Mouse (Mus musculus) CD4-positive, CD25-positive, alpha-beta regulatory T cell, adult 2 months (primary cell): ENCODE results near the gene Gipc2.

Experiments used
- DNase-seq: peaks from one replicate; pipeline ENCODE4 v3.0.0-alpha.2; 2012; ENCODE audit warnings: low read depth, low spot score

Gene Gipc2

DNA sequence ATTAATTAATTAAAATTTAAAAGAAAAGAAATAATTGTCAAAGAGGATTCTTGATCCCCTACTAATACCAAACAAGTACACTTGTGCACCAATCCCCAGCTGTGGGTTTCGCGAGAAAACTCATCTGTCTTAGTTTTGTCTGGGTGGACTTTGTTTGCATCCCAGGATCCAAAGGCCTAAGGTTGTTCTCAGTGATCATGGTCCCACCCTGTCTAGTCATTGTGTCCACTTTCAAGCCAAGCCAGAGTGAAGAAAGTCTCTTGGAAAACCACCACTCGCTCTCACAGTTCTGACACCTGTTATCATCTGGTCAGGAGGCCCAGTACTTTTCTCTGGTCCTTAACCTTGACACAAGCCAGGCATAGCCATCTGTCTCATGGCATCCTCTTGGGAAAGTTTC is 48.1 kb downstream of the Gipc2 start:
- DNase-seq: no peak

DNA sequence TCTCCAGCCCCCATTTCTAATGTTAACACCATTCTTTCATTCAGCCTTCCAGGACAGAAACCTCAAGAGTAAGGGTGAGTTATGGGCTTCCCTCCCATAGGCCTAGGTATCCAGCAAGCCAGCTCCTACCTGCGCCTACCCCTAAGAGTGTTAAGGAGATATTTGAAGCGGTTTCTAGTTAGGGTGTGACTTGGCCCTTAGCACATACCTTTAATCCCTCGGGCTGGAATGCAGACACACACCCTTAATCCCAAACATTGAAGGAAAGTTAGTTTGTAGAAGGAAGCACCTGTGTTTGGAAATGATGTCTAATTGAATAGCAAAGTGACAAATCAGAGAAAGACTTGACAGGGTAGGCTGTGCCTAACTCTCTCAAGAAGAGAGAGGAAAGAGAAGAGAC is 49.9 kb downstream of the Gipc2 start:
- no peak for DNase-seq

- DNase-seq: no peak
Observed at GRCm38 (mm10) chr3:152114786-152115185, 51.2 kb downstream of the Gipc2 start.

DNA sequence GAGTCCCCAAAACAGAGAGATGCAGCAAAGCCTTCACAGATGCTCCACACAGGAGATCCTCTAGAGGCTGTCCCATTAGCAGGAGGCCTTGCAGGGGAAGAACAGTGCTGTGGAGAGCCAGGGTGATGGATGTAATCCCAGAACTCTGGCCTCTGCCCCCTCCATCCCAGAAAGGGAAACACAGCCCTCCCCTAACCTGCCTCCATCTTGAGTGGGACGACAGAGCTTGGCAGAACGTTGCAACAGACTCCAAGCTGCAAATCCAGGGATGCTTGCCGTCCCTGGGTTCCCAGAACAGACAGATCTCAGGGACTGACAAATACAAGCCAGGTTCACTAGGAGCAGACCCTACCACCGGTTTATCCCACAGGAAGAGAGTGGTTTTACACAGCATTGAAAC is 51.8 kb downstream of the Gipc2 start:
- no peak for DNase-seq

GRCm38 (mm10) chr3:152113496-152113895 is 52.5 kb downstream of the Gipc2 start:
- DNase-seq: no peak

GRCm38 (mm10) chr3:152112664-152113063 is 53.4 kb downstream of the Gipc2 start:
- no peak for DNase-seq

GRCm38 (mm10) chr3:152111482-152111881 is 54.5 kb downstream of the Gipc2 start:
- no peak for DNase-seq

GRCm38 (mm10) chr3:152111081-152111480 is 54.9 kb downstream of the Gipc2 start:
- peak; percentile 70 for DNase-seq

- DNase-seq: no peak
Observed at GRCm38 (mm10) chr3:152109260-152109587, 56.8 kb downstream of the Gipc2 start.

- DNase-seq: no peak
Observed at GRCm38 (mm10) chr3:152108560-152109259, 57.3 kb downstream of the Gipc2 start.

DNA sequence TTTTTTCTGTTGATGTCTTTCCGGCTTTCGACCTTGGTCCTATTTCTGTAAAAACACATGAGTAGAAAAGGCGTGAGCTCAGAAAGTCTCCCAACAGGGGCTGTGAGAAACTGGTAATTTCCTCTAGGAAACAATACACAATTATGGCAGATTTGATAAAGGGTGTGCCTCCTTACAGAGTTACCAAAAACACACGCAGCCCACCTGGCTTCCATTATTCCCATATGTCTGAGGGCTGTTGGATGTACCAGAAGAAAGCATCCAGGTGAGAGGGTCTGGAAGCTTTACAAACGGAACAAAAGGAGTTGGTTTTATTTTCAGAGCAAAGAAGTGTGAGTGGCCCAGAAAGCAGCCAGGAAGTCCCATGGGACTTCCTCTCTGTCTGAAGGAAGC is 58.0 kb downstream of the Gipc2 start:
- DNase-seq: no peak

DNA sequence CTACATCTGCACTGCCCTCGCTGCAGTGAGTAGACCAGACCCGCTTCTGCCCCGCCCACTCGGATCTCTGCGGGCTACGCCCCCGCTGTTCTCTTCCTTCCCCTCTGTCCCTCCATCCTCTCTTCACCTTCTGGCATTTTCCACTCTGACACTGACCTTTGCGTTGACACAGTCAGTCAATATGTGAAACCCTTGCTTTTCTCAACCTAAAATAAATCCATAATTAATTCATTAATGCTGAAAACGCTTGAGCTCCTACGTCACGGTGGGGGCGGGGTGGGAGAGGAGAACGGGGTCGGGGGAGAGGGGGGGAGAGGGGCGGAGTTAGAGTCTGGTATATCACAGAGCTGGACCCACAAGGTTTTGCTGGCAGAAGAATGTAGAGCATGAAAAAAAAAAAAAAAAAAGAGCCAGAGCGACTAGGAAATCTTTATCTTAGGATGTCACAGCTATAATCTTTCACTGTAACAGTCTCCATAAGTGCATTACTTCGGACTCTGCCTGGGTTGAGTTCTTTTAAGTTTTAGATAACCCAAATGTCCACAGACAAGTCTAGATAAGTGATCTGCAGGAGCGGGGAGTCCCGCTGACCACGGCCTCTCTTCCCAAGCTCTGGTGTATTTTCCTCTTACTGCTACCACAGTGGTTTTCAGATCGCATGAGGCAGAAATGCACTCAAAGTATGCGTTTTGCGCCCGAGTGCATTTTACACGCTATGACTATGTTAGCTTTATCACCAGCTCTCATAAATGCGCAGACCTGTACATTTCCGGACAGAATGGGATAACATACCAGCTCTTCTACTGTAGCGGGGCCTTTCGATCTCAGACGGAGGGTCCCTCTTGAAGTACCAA is 58.7 kb downstream of the Gipc2 start:
- DNase-seq: peak; percentile 47

- peak; percentile 12 for DNase-seq
Observed at GRCm38 (mm10) chr3:152106225-152107148, 59.5 kb downstream of the Gipc2 start.

- DNase-seq: peak; percentile 75
Observed at GRCm38 (mm10) chr3:152105341-152105740, 60.7 kb downstream of the Gipc2 start.

GRCm38 (mm10) chr3:152103381-152103780 is 62.6 kb downstream of the Gipc2 start:
- no peak for DNase-seq

DNA sequence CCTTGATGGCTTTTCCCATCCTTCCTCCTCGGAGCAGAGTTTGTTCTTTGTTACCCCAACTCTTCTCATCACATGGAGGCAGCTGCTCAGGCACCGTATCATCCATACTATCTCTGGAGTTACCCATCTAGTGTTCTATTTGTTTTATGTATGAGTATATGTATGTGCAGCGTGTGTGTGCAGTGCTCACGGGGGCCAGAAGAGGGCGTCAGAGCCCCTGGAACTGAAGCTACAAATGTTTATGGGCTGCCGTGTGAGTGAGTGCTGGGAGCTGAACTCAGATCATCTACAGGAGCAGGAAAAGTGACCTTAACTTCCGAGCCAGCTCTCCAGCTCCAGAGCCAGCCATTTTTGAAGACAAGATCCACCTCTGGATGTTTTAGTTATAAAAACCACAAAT is 64.6 kb downstream of the Gipc2 start:
- no peak for DNase-seq

DNA sequence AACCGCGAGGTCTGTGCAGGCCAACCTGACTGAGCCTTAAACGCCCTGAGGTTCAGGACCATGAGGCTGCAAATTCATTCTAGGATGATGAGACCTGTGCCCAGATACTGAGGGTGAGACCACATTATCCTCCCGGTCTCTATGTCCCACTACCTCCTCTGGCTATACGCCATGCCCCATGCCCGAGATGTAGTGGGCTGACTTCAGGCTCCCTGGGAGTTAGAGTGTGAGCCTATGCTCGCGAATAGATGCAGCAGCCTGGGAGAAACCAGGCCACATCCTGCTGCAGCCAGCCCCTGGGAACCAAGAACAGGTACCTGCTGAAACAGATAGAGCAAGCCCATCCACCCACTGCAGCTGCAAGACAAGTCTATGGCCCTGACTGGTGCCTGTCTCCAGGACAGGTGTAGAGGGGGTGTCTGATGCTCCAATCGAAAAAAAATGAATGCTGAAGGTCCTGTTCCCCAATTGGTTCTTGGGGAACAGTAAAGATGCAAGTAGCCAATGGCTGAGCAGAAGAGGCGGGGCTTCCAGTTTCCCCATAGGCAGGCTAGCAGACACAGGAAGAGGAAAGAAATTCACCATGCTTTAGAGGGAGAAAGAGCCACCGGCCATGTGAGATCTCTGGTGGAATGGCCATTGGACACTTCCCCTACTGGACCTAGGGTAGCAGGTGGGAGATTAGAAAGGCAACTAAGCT is 65.8 kb downstream of the Gipc2 start:
- DNase-seq: peak; percentile 29

DNA sequence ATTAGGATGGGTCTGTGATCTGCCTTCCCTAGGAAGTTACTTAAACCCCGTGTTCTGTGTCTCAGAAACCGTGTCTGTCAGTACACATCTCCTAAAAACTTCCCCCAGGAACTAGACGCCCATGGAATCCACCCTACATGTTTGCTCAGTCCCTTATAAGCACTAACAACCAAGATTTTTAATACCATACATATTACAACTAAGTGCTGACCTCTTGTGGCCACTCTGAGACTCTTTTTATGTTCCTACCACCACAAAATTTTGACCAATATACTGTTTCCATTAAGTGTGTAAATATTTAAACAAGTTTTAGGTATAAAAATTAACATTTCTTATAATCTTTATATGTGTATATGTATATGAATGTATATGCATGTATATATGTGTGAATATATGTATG is 71.0 kb downstream of the Gipc2 start:
- DNase-seq: peak; percentile 40

GRCm38 (mm10) chr3:152092385-152093057 is 73.5 kb downstream of the Gipc2 start:
- DNase-seq: peak; percentile 71

DNA sequence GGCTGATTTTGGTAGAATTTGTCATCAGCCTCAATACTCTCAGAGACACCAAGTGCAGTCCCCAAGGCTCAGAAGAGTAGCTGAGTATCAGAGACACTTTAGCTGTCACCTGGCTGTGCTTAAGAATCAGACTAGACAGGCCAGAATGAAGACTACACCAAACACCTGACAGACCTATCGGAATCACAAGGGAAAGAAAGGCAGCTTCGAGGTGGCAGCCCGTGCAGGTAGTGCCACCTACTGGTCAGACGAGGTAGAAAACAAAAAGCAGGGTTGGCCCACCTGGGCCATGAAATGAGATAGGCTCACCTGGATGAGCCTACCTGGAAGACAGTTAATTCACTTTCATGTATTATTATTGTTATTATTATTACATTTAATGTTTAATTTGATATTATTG is 76.9 kb downstream of the Gipc2 start:
- peak; percentile 63 for DNase-seq

GRCm38 (mm10) chr3:152081381-152081780 is 84.6 kb downstream of the Gipc2 start:
- DNase-seq: no peak
